Mouse (Mus musculus) brain, embryonic 14.5 days (tissue): ENCODE measurements around the gene Ankrd34c. TPM values are rescaled to one million over a fixed set of nuclear protein-coding genes. Genes with fewer than 3 reads are reported as not detected.
A peak's percentile ranks its signal among the peaks of the same experiment; 100 is the strongest.

ENCODE experiments used
- DNase-seq: peaks from one replicate; pipeline ENCODE4 v3.0.0-alpha.2; 2011; ENCODE audit warnings: low read depth
- CTCF ChIP-seq: fragments of 200-500 bp; IDR thresholded peaks from 2 replicates; pipeline ENCODE4 v1.5.1; 2012; ENCODE audit warnings: inconsistent platforms, mild to moderate bottlenecking, moderate library complexity, borderline replicate concordance; ENCODE audit not compliant: insufficient read depth, insufficient read length; ENCODE audit errors: extremely low read depth
- POLR2A ChIP-seq: fragments of 200-500 bp; IDR thresholded peaks from 2 replicates; pipeline ENCODE4 v1.6.1; 2012; ENCODE audit warnings: mild to moderate bottlenecking, inconsistent platforms, borderline replicate concordance; ENCODE audit not compliant: poor library complexity, insufficient read depth, insufficient read length, severe bottlenecking; ENCODE audit errors: extremely low read depth
- polyA plus RNA-seq: library from polyadenylated mRNA; depleted of rRNA; stranded (reverse); fragments of >200 nt; gene quantifications from 2 replicates; pipeline ENCODE4 v1.2.3, GENCODE M21; 2012; rRNA removed

Gene Ankrd34c
- polyA plus RNA-seq, 1 experiment = 0.10 TPM

GRCm38 (mm10) chr9:89705197-89705533, 33.1 kb downstream of the Ankrd34c start:
- TF ChIP-seq POLR2A (no peak), CTCF (no peak)
- no peak for DNase-seq

- TF ChIP-seq POLR2A (peak; percentile 83; the same call in 1 of the 2 replicates), CTCF (peak; percentile 15; the same call in 1 of the 2 replicates)
- DNase-seq = peak; percentile 98
Observed at GRCm38 (mm10) chr9:89704265-89705196, 33.7 kb downstream of the Ankrd34c start, which contains the start of gene Tmed3. Tmed3 (minus strand) TSS chr9:89705068.

- no peak for DNase-seq
- no peak for TF ChIP-seq POLR2A
- no peak for TF ChIP-seq CTCF
Observed at GRCm38 (mm10) chr9:89700910-89701457, 37.3 kb downstream of the Ankrd34c start.

- no peak for DNase-seq
- TF ChIP-seq POLR2A = no peak
- no peak for TF ChIP-seq CTCF
Observed at GRCm38 (mm10) chr9:89695143-89695542, 43.1 kb downstream of the Ankrd34c start.

- DNase-seq = no peak
- no peak for TF ChIP-seq CTCF
- no peak for TF ChIP-seq POLR2A
Observed at GRCm38 (mm10) chr9:89693670-89694069, 44.6 kb downstream of the Ankrd34c start.

- TF ChIP-seq POLR2A (no peak), CTCF (no peak)
- DNase-seq = no peak
Observed at GRCm38 (mm10) chr9:89689179-89689578, 49.1 kb downstream of the Ankrd34c start.

GRCm38 (mm10) chr9:89687503-89688226, 50.6 kb downstream of the Ankrd34c start:
- peak; percentile 73 for DNase-seq
- TF ChIP-seq POLR2A = no peak
- peak; percentile 62; the same call in 1 of the 2 replicates for TF ChIP-seq CTCF

GRCm38 (mm10) chr9:89686262-89686661, 52.0 kb downstream of the Ankrd34c start:
- DNase-seq = peak; percentile 12
- TF ChIP-seq CTCF (no peak; the same call in 1 of the 2 replicates), POLR2A (no peak)

- TF ChIP-seq POLR2A = no peak
- peak; percentile 63; the same call in 1 of the 2 replicates for TF ChIP-seq CTCF
Observed at GRCm38 (mm10) chr9:89678974-89679373, 59.3 kb downstream of the Ankrd34c start.

More at GRCm38 (mm10) chr9:89678974-89679373, 59.3 kb downstream of the Ankrd34c start:
- DNase-seq = peak; percentile 47

Other genes with a start within 250 kb of the Ankrd34c start
- 0.73 and 2.4 TPM in 2 replicates for gene Minar1, start 115.3 kb downstream of the Ankrd34c start, polyA plus RNA-seq
- 38.1 TPM in 2 replicates for gene Tmed3, start 33.4 kb downstream of the Ankrd34c start, polyA plus RNA-seq
- 4.3 and 6.0 TPM in 2 replicates for gene Rasgrf1, start 171.4 kb upstream of the Ankrd34c start, polyA plus RNA-seq